Mouse (Mus musculus): Measurements from ENCODE around the gene Arhgap19. TPM values are rescaled to one million over a fixed set of nuclear protein-coding genes. Genes with fewer than 3 reads are reported as not detected.

Arhgap19 gene
- total and polyA plus RNA-seq, 2 experiments from 2014 or later: 2.7 to 13.2 TPM

GRCm38 (mm10) chr19:41738429-41738805, 63.4 kb downstream of the Arhgap19 start:
- ATAC-seq (ENCODE audit: insufficient read depth, low read depth) (no peak), DNase-seq (ENCODE audit: low spot score) (no peak)
- H3K27me3 ChIP-seq (ENCODE audit: control insufficient read depth, insufficient read depth, low read length): peaks cover 72% of the 10 kb centered on the region
- H3K27ac ChIP-seq (ENCODE audit: low read depth): no peak overlapping the region
- 0 out of 2 replicates have a peak overlapping the region, but pooled peaks have one; percentile 6 for H3K4me2 ChIP-seq (ENCODE audit: low read depth, low read length)
- no peak overlapping the region for H3K4me3 ChIP-seq (ENCODE audit: low read depth, low read length)
- no peaks in the 10 kb centered on the region for H3K36me3 ChIP-seq (replicated peaks; ENCODE audit: control insufficient read depth, insufficient read depth, low read length)
- 8% methylated on average over 14 of the region's 14 CpGs for WGBS
- no peak overlapping the region for H3K9ac ChIP-seq (replicated peaks; ENCODE audit: low read depth, low read length)
- TF ChIP-seq CTCF (IDR thresholded peaks at IDR 0.05; ENCODE audit: low read depth) (no peak), EP300 (IDR thresholded peaks at IDR 0.05; ENCODE audit: low read depth) (no peak)
- no peaks in the 10 kb centered on the region for H3K9me3 ChIP-seq (replicated peaks; ENCODE audit: control insufficient read depth, low read length)
- H3K4me1 ChIP-seq (ENCODE audit: control insufficient read depth, insufficient read depth): 0 out of 2 replicates have a peak, but pooled peaks cover 4% of the 10 kb centered on the region

- Histone ChIP-seq H3K36me3 (replicated peaks; ENCODE audit: control insufficient read depth, insufficient read depth, low read length) (no peaks in the 10 kb centered on the region), H3K9me3 (replicated peaks; ENCODE audit: control insufficient read depth, low read length) (no peaks in the 10 kb centered on the region), H3K4me1 (ENCODE audit: control insufficient read depth, insufficient read depth) (0 out of 2 replicates have a peak, but pooled peaks cover 4% of the 10 kb centered on the region), H3K4me2 (ENCODE audit: low read depth, low read length) (0 out of 2 replicates have a peak overlapping the region, but pooled peaks have one; percentile 6), H3K9ac (replicated peaks; ENCODE audit: low read depth, low read length) (no peak overlapping the region), H3K27ac (ENCODE audit: low read depth) (no peak overlapping the region), H3K4me3 (ENCODE audit: low read depth, low read length) (no peak overlapping the region), H3K27me3 (ENCODE audit: control insufficient read depth, insufficient read depth, low read length) (peaks cover 66% of the 10 kb centered on the region)
- 6% methylated on average over 17 of the region's 18 CpGs for WGBS
- ATAC-seq (ENCODE audit: insufficient read depth, low read depth) (no peak), DNase-seq (ENCODE audit: low spot score) (no peak)
- no peak for TF ChIP-seq EP300 (IDR thresholded peaks at IDR 0.05; ENCODE audit: low read depth)
Measured at GRCm38 (mm10) chr19:41737657-41738428, 64.0 kb downstream of the Arhgap19 start.

GRCm38 (mm10) chr19:41734685-41735084, 67.2 kb downstream of the Arhgap19 start:
- ATAC-seq (ENCODE audit: insufficient read depth, low read depth) (no peak), DNase-seq (ENCODE audit: low spot score) (no peak)
- WGBS: 24% methylated on average over 10 of the region's 10 CpGs
- Histone ChIP-seq H3K36me3 (replicated peaks; ENCODE audit: control insufficient read depth, insufficient read depth, low read length) (no peaks in the 10 kb centered on the region), H3K27ac (ENCODE audit: low read depth) (no peak overlapping the region), H3K4me1 (ENCODE audit: control insufficient read depth, insufficient read depth) (0 out of 2 replicates have a peak, but pooled peaks cover 4% of the 10 kb centered on the region), H3K4me3 (ENCODE audit: low read depth, low read length) (no peak overlapping the region), H3K27me3 (ENCODE audit: control insufficient read depth, insufficient read depth, low read length) (peaks cover 36% of the 10 kb centered on the region), H3K9ac (replicated peaks; ENCODE audit: low read depth, low read length) (no peak overlapping the region), H3K9me3 (replicated peaks; ENCODE audit: control insufficient read depth, low read length) (0 out of 2 replicates have a peak, but pooled peaks cover 5% of the 10 kb centered on the region), H3K4me2 (ENCODE audit: low read depth, low read length) (no peak overlapping the region)
- TF ChIP-seq EP300 (IDR thresholded peaks at IDR 0.05; ENCODE audit: low read depth): no peak

- no peaks in the 10 kb centered on the region for H3K36me3 ChIP-seq (replicated peaks; ENCODE audit: control insufficient read depth, insufficient read depth, low read length)
- no peak overlapping the region for H3K9ac ChIP-seq (replicated peaks; ENCODE audit: low read depth, low read length)
- no peaks in the 10 kb centered on the region for H3K9me3 ChIP-seq (replicated peaks; ENCODE audit: control insufficient read depth, low read length)
- H3K27me3 ChIP-seq (ENCODE audit: control insufficient read depth, insufficient read depth, low read length): no peaks in the 10 kb centered on the region
- TF ChIP-seq EP300 (IDR thresholded peaks at IDR 0.05; ENCODE audit: low read depth): no peak
- ATAC-seq (ENCODE audit: insufficient read depth, low read depth) (no peak), DNase-seq (ENCODE audit: low spot score) (no peak)
- no peak overlapping the region for H3K4me2 ChIP-seq (ENCODE audit: low read depth, low read length)
- 62% methylated on average over 2 of the region's 2 CpGs for WGBS
- no peak overlapping the region for H3K4me3 ChIP-seq (ENCODE audit: low read depth, low read length)
- H3K27ac ChIP-seq (ENCODE audit: low read depth): no peak overlapping the region
- no peaks in the 10 kb centered on the region for H3K4me1 ChIP-seq (ENCODE audit: control insufficient read depth, insufficient read depth)
Measured at GRCm38 (mm10) chr19:41725491-41725890, 76.4 kb downstream of the Arhgap19 start.

- WGBS: 32% methylated on average over 9 of the region's 9 CpGs
- TF ChIP-seq EP300 (IDR thresholded peaks at IDR 0.05; ENCODE audit: low read depth): no peak
- no peak for TF ChIP-seq CTCF (IDR thresholded peaks at IDR 0.05; ENCODE audit: low read depth)
- Histone ChIP-seq H3K4me2 (ENCODE audit: low read depth, low read length) (no peak overlapping the region), H3K4me1 (ENCODE audit: control insufficient read depth, insufficient read depth) (no peaks in the 10 kb centered on the region), H3K9ac (replicated peaks; ENCODE audit: low read depth, low read length) (no peak overlapping the region), H3K4me3 (ENCODE audit: low read depth, low read length) (no peak overlapping the region), H3K27ac (ENCODE audit: low read depth) (no peak overlapping the region), H3K27me3 (ENCODE audit: control insufficient read depth, insufficient read depth, low read length) (no peaks in the 10 kb centered on the region), H3K36me3 (replicated peaks; ENCODE audit: control insufficient read depth, insufficient read depth, low read length) (no peaks in the 10 kb centered on the region), H3K9me3 (replicated peaks; ENCODE audit: control insufficient read depth, low read length) (no peaks in the 10 kb centered on the region)
- ATAC-seq (ENCODE audit: insufficient read depth, low read depth) (no peak), DNase-seq (ENCODE audit: low spot score) (no peak)
Measured at GRCm38 (mm10) chr19:41724831-41725470, 76.9 kb downstream of the Arhgap19 start.
